Mouse (Mus musculus): Measurements from ENCODE around the gene Prdx2. TPM values are rescaled to one million over a fixed set of nuclear protein-coding genes. Genes with fewer than 3 reads are reported as not detected.

Prdx2 gene
- total RNA-seq, 2 experiments from 2014 or later, result 2,168 to 2,812 TPM

GRCm38 (mm10) chr8:84976763-84977434 lies 7.5 kb downstream of the Prdx2 start:
- ATAC-seq (replicated peaks; ENCODE audit: low FRiP score, poor library complexity, severe bottlenecking), result no peak

- ATAC-seq (replicated peaks; ENCODE audit: low FRiP score, poor library complexity, severe bottlenecking), result no peak
Measured at GRCm38 (mm10) chr8:84977435-84978247, 8.3 kb downstream of the Prdx2 start.

GRCm38 (mm10) chr8:84978248-84978940 lies 9.0 kb downstream of the Prdx2 start, which contains the start of gene Junb:
Gene Junb (minus strand): TSS chr8:84978718.
- ATAC-seq (replicated peaks; ENCODE audit: low FRiP score, poor library complexity, severe bottlenecking), result no peak

- peak; percentile 59 for ATAC-seq (replicated peaks; ENCODE audit: low FRiP score, poor library complexity, severe bottlenecking)
Measured at GRCm38 (mm10) chr8:84979599-84980421, 10.4 kb downstream of the Prdx2 start.

GRCm38 (mm10) chr8:84980622-84981358 lies 11.4 kb downstream of the Prdx2 start:
- ATAC-seq (replicated peaks; ENCODE audit: low FRiP score, poor library complexity, severe bottlenecking), result no peak

GRCm38 (mm10) chr8:84981644-84982498 lies 12.5 kb downstream of the Prdx2 start:
- ATAC-seq (replicated peaks; ENCODE audit: low FRiP score, poor library complexity, severe bottlenecking), result no peak

- ATAC-seq (replicated peaks; ENCODE audit: low FRiP score, poor library complexity, severe bottlenecking), result no peak
Measured at GRCm38 (mm10) chr8:84982499-84983011, 13.2 kb downstream of the Prdx2 start.

GRCm38 (mm10) chr8:84984294-84985048 lies 15.1 kb downstream of the Prdx2 start:
- no peak for ATAC-seq (replicated peaks; ENCODE audit: low FRiP score, poor library complexity, severe bottlenecking)

GRCm38 (mm10) chr8:84985049-84985683 lies 15.8 kb downstream of the Prdx2 start:
- ATAC-seq (replicated peaks; ENCODE audit: low FRiP score, poor library complexity, severe bottlenecking), result no peak

GRCm38 (mm10) chr8:84985684-84986378 lies 16.4 kb downstream of the Prdx2 start:
- ATAC-seq (replicated peaks; ENCODE audit: low FRiP score, poor library complexity, severe bottlenecking), result no peak

- no peak for ATAC-seq (replicated peaks; ENCODE audit: low FRiP score, poor library complexity, severe bottlenecking)
Measured at GRCm38 (mm10) chr8:84986379-84986945, 17.1 kb downstream of the Prdx2 start.

- no peak for ATAC-seq (replicated peaks; ENCODE audit: low FRiP score, poor library complexity, severe bottlenecking)
Measured at GRCm38 (mm10) chr8:84987388-84987787, 18.0 kb downstream of the Prdx2 start.

- ATAC-seq (replicated peaks; ENCODE audit: low FRiP score, poor library complexity, severe bottlenecking), result no peak
Measured at GRCm38 (mm10) chr8:84987903-84988302, 18.5 kb downstream of the Prdx2 start.

- ATAC-seq (replicated peaks; ENCODE audit: low FRiP score, poor library complexity, severe bottlenecking), result peak; percentile 39
Measured at GRCm38 (mm10) chr8:84989311-84989731, 19.9 kb downstream of the Prdx2 start.

GRCm38 (mm10) chr8:84989810-84990209 lies 20.4 kb downstream of the Prdx2 start:
- peak; percentile 79 for ATAC-seq (replicated peaks; ENCODE audit: low FRiP score, poor library complexity, severe bottlenecking)

- peak; percentile 81 for ATAC-seq (replicated peaks; ENCODE audit: low FRiP score, poor library complexity, severe bottlenecking)
Measured at GRCm38 (mm10) chr8:84990349-84990748, 21.0 kb downstream of the Prdx2 start, which contains the start of gene Hook2. Gene Hook2 (plus strand): TSS chr8:84990603.

Data from erythroid progenitor cell, adult 5-6 weeks (primary cell).